Mouse (Mus musculus) right cerebral cortex, postnatal 36 days (tissue): ENCODE results near the gene Tjp2.
"Not testable (repeated sequence)": the region's sequence is repeated elsewhere in the genome, so short reads cannot be mapped to it uniquely, and the experiment has no call there.

Experiments
- DNase-seq, 2 experiments: peaks; one replicate each; pipeline ENCODE4 v3.0.0; 2022; ENCODE audit warnings: low spot score in 2 of 2, mixed read lengths in 1 of 2

Gene Tjp2

GRCm38 (mm10) chr19:24224500-24225304, at the start of gene Tjp2:
TSS of gene Tjp2 (minus strand) at chr19:24225030.
- DNase-seq, result no peak

- DNase-seq, result no peak
These were observed 49.5 kb upstream of the Tjp2 start for GRCm38 (mm10) chr19:24274281-24274680.

DNA sequence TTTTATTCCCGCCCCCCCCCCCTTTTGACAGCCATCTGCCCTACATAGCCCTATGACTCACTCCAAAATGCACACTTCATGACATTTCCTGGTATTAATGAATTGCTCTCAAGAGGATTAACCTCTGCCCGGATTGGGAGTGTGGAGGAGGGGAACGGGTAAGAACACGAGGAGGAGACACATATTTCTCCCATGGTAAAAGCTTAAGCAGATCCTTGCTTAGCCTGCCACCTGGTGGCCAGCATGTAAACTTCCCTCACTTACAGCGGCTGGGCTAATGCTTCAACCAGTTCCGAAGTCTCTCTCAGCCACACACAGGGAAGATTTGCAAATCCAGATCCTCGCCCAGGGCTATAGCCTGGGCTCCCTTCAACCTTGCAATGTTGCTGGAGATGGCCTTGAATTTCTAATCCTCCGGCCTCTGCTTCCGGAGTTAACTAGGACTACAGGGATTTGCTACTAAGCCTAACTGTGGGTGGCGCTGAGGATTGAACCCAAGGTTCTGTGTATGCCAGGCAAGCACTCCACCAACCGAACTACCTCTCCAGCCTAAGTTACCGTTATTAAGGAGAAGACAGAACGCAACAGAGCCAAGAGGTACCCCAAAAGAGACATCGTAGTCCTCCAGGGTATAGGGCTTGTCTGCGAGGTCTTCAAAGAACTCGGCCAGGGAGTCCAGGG, 47.1 kb upstream of the Tjp2 start:
- peak; percentile 39 to 54 for DNase-seq

GRCm38 (mm10) chr19:24271326-24271725, 46.5 kb upstream of the Tjp2 start:
- peak in 1 of 2 experiments; percentile 38 for DNase-seq

DNA sequence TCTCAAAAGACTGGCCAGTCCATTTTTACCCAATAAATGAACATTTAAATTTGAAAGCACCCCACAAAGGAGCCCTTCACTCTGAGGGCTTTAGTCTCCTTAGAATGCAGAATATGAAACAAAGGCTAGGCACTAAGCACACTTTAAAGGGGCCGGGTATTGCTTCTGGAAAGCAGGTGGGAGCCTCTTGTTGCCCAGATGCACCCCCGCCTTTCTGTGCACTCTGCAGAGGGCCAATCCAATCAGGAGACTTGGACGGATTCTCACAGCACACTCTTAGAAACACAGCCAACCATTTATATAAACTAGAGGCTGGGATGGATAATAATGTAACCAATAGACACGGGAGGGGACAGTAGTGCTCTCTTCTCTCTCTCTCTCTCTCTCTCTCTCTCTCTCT, 43.7 kb upstream of the Tjp2 start:
- no peak for DNase-seq

- DNase-seq, result no peak
These were observed 41.4 kb upstream of the Tjp2 start for GRCm38 (mm10) chr19:24266046-24266830.

DNA sequence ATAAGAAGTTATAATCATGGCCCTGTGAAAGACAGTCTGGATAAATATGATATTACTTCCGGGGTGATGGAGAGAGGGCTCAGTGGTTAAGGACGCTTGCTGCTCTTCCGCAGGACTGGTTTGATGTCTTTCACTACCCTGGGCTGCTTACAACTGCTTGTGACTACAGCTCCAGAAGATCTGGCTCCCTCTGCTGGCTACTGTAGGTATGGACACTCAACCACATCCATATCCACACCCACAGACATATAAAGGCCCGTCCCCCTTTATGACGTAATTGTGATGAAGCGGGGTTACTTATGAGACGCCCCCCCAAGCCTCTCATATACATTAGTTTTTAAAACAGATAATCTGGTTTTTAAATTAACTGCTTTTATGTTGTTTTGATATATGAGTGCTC, 40.2 kb upstream of the Tjp2 start:
- peak; percentile 68 to 78 for DNase-seq

DNA sequence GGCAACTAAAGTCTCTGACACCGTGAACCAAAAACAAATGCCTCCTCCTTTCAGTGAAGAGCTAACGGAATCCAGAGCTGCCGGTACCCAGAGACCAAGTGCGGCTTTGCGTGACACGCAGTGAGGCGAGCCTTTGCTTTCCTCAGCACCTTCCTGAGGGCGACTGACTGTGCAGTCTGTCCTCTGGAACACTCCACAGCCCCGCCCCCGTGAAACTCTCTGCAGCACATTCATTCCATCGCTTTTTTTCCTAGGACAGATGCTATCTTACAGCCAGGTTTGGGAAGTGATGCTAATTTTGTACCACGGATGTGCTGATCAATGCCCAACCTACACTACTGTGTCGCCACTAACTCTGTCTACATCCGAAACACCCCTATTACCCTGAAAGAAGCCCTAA, 37.9 kb upstream of the Tjp2 start:
- DNase-seq, result no peak

- DNase-seq, result no peak
These were observed 34.8 kb upstream of the Tjp2 start for GRCm38 (mm10) chr19:24259390-24260351.

- DNase-seq, result no peak
These were observed 33.5 kb upstream of the Tjp2 start for GRCm38 (mm10) chr19:24258368-24258767.

DNA sequence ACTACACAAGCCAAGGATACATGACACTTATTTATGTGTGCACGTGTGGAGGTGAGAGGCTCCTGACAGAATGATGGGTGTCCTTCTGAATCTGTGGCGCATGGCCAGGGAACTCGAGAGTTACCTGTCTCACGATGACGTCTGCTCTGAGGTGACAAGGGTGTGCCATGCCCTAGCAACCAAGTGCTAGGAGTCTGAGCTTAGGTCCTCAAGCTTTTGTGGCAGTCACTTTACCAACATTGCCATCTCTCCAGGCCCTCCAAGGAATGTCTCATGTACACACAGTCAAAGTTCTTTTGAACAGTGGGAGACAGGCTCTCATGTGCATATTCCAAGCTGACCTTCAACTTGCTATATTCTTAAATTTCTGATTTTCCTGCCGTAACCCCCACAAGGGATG, 33.1 kb upstream of the Tjp2 start:
- no peak for DNase-seq

GRCm38 (mm10) chr19:24253657-24254260, 28.9 kb upstream of the Tjp2 start:
- DNase-seq, result no peak

GRCm38 (mm10) chr19:24251869-24252268, 27.0 kb upstream of the Tjp2 start:
- no peak for DNase-seq

GRCm38 (mm10) chr19:24243340-24243739, 18.5 kb upstream of the Tjp2 start:
- DNase-seq, result no peak

DNA sequence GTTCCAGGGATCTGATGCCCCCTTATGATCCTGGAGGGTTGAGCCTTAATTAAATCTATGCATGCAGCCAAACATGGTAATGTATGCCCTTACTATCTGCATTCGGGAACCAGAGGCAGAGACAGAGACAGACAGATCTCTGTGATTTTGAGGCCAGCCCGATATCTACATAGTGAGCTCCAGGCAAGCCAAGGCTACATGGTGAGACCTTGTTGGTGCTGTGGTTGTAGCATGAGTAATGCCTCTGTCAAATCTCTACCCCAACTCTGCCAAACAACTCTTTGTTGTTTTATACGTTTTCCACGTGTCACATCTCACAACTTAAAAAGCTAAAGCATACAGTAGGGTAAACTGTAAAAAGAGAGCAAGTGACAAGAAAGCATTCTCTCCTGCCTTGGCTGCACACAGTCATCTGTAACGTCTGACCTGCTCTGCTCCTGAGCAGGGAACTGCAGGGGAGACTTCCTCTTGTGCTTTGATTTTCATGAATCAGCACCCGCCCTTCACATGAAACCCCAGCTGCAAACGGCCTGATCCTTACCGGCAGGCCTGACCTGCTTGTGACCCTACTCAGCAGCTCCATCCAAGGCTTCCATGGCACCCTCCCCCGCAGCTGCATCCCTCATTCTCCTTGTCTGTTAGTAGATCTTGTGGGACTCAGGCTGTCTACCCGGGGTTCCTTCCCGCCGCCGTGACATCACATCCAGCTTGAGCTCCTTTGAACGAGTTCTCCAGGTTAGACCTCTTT, 17.1 kb upstream of the Tjp2 start:
- DNase-seq, result no peak

DNA sequence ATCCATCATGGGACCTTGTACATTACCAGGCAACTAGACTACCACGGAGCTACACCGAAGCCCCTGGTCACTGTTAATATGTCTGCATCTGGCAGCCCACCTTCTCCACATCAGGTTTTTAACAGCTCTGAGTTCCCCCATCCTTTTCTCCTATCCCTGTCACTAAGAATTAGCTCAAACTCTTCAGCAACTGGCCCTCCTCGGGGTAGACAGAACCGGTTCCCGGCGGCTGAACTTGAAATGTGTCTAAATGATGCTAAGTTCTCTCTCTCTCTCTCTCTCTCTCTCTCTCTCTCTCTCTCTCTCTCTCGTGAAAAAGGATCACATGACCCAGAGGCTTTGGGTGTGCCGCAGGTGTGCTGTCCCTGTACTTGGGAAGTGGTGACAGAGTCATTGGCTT, 16.4 kb upstream of the Tjp2 start:
- DNase-seq, result no peak

GRCm38 (mm10) chr19:24238011-24238410, 13.2 kb upstream of the Tjp2 start:
- no peak for DNase-seq

DNA sequence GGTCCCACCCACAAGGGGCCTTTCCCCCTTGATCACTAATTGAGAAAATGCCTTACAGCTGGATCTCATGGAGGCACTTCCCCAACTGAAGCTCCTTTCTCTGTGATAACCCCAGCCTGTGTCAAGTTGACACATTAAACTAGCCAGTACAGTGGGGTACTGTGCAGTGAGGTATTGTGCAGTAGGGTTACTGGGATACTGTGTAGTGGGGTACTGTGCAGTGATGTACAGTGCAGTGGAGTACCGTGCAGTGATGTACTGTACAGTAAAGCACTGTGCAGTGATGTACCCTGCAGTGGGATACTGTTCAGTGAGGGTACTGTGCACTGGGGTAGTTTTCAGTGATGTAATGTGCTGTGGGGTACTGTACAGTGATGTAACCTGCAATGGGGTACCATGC, 7.5 kb upstream of the Tjp2 start:
- not testable (repeated sequence) for DNase-seq

DNA sequence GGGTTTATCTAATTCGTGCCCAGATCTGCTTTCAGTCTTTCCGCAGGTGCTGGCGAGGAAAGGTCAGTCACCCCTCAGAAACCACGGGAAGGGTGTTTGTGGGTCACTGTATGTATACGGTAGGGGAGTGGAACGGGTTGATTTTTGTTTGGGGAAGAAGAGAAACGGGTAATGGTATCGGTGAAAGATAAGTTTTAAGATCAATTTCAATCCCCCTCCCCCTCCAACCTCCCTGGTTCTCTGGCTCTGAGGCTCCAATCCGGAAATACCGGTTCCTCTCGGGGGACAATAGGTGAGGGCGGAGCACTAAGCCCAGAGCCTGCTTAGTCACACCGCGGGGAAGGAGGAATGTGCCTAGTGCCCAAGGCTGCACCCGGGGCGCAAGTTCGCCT, 471 bp upstream of the Tjp2 start:
- DNase-seq, result no peak

GRCm38 (mm10) chr19:24223851-24224251, 979 bp downstream of the Tjp2 start:
- DNase-seq, result peak in 1 of 2 experiments; percentile 3
